Mouse (Mus musculus): ENCODE measurements around the gene Pth2r.

- TF ChIP-seq CTCF (IDR thresholded peaks at IDR 0.05 in 2 of 3, conservative IDR thresholded peaks at IDR 0.05 in 1 of 3; ENCODE audit: control insufficient read depth in 1 of 3, insufficient read depth in 1 of 3, low read depth in 2 of 3, low read length in 3 of 3, poor library complexity in 1 of 3, severe bottlenecking in 1 of 3): no peak
- TF ChIP-seq KAT2A (conservative IDR thresholded peaks at IDR 0.05; ENCODE audit: low read depth, low read length): no peak
- no peak for TF ChIP-seq POLR2A (IDR thresholded peaks at IDR 0.05; ENCODE audit: control insufficient read depth in 1 of 2, insufficient read depth in 1 of 2, low read depth in 1 of 2, low read length in 2 of 2, poor library complexity in 1 of 2)
- no peak for TF ChIP-seq HCFC1 (IDR thresholded peaks at IDR 0.05; ENCODE audit: low read depth, low read length)
- TF ChIP-seq MYC (IDR thresholded peaks at IDR 0.05; ENCODE audit: low read depth, low read length): no peak
- TF ChIP-seq MAX (IDR thresholded peaks at IDR 0.05; ENCODE audit: low read length): no peak
- no peak for TF ChIP-seq POLR2AphosphoS5 (IDR thresholded peaks at IDR 0.05; ENCODE audit: borderline replicate concordance, low read depth, low read length)
- no peak for TF ChIP-seq EP300 (IDR thresholded peaks at IDR 0.05; ENCODE audit: low read depth in 1 of 2, low read length in 2 of 2)
- TF ChIP-seq RAD21 (IDR thresholded peaks at IDR 0.05; ENCODE audit: low read depth, low read length): no peak
- no peak for TF ChIP-seq CHD2 (IDR thresholded peaks at IDR 0.05; ENCODE audit: low read length)
- no peak for TF ChIP-seq CHD1 (IDR thresholded peaks at IDR 0.05; ENCODE audit: low read depth, low read length)
- no peak for TF ChIP-seq NELFE (IDR thresholded peaks at IDR 0.05; ENCODE audit: low read depth, low read length)
Measured at GRCm38 (mm10) chr1:65281756-65282155, at the start of gene Pth2r.
